Mouse (Mus musculus) neutrophil, adult 5-6 weeks (primary cell): ENCODE data around the gene Olfr27. TPM values are rescaled to one million over a fixed set of nuclear protein-coding genes. Genes with fewer than 3 reads are reported as not detected.

Source experiments
- ATAC-seq: fragments of 151-379, 151-347 bp; 2 replicates; pipeline ENCODE4 v1.8.0; 2017; ENCODE audit warnings: mild to moderate bottlenecking, moderate TSS enrichment; ENCODE audit not compliant: insufficient number of reproducible peaks, poor library complexity, low FRiP score, severe bottlenecking; ENCODE audit errors: extremely low read depth
- total RNA-seq: library from RNA; stranded (forward); fragments of 200-1000 nt; gene quantifications from 2 replicates; pipeline ENCODE4 v1.2.3, GENCODE M21; 2017

Gene Olfr27
- 0.74 TPM in 1 of 2 replicates, not detected in the other for total RNA-seq

- ATAC-seq: no peak
Measured at GRCm38 (mm10) chr9:39127831-39128230, at the start of gene Olfr27. Gene Olfr27, plus strand, starts transcription at chr9:39128131.

- no peak for ATAC-seq
Measured at GRCm38 (mm10) chr9:39078787-39079186, 49.1 kb upstream of the Olfr27 start, which contains the start of gene Olfr938. Gene Olfr938, minus strand, starts transcription at chr9:39078887.

- no peak for ATAC-seq
Measured at GRCm38 (mm10) chr9:39127326-39127725, 605 bp upstream of the Olfr27 start.

DNA sequence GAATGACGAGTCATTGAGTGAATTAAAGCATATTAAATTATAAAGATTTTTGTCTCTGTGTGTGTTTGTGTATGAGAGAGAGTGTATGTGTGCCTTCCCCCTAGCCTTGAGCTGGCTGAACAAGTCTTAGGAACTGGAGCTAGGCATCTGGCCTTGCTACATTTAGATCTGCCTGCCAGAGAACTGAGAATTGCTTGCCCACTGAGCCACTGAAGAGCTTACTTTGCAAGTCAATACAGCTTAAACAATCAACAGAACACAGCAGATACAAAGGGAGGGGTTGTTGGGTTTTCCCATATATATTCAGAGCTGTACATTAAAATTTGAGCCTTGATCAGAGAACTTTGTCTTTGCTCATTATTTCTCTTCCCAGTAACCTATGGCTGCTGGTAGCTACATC is 24.5 kb downstream of the Olfr27 start:
- ATAC-seq: no peak

DNA sequence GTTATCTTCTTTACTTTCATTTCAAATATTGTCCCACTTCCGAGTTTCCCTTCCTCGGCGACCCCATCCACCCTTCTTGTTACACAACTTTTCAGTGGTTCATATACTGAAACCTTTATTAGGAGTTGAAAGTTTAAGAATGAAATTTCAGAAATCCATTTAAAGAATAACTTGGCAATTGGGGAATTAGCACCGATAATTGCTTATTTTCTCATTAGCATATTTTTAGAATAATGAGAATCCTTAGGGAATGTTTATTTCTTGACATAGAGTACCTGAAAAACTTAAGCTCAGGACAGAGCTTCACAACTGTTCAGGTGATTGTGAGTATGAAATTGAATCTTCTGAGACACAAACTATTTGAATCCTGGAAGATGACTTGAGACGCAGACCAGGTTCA is 38.1 kb downstream of the Olfr27 start, which contains the start of gene Olfr943:
TSS of gene Olfr943 (plus strand) at position 301 of the 400 bp plus-strand sequence.
- no peak for ATAC-seq

Other genes with a start within 250 kb of the Olfr27 start
- gene Olfr930, start 198.3 kb upstream of the Olfr27 start, total RNA-seq: not detected in 2 replicates
- not detected in 2 replicates for gene Olfr933, start 155.8 kb upstream of the Olfr27 start, total RNA-seq
- not detected in 2 replicates for gene Olfr934, start 139.8 kb upstream of the Olfr27 start, total RNA-seq
- not detected in 2 replicates for gene Olfr935, start 128.4 kb upstream of the Olfr27 start, total RNA-seq
- gene Olfr146, start 104.8 kb upstream of the Olfr27 start, total RNA-seq: 0.35 TPM in 1 of 2 replicates, not detected in the other
- not detected in 2 replicates for gene Olfr937, start 63.2 kb upstream of the Olfr27 start, total RNA-seq
- gene Olfr938, start 49.2 kb upstream of the Olfr27 start, total RNA-seq: not detected in 2 replicates
- 0.12 TPM in 1 of 2 replicates, not detected in the other for gene Olfr943, start 38.2 kb downstream of the Olfr27 start, total RNA-seq
- not detected in 2 replicates for gene Olfr944, start 73.8 kb downstream of the Olfr27 start, total RNA-seq
- not detected in 2 replicates for gene Olfr1537, start 121.9 kb downstream of the Olfr27 start, total RNA-seq
- 0.23 TPM in 1 of 2 replicates, not detected in the other for gene Olfr945, start 148.7 kb downstream of the Olfr27 start, total RNA-seq
- not detected in 2 replicates for gene Olfr948, start 197.9 kb downstream of the Olfr27 start, total RNA-seq